Mouse (Mus musculus): Measurements from ENCODE around the gene Aak1.

DNA sequence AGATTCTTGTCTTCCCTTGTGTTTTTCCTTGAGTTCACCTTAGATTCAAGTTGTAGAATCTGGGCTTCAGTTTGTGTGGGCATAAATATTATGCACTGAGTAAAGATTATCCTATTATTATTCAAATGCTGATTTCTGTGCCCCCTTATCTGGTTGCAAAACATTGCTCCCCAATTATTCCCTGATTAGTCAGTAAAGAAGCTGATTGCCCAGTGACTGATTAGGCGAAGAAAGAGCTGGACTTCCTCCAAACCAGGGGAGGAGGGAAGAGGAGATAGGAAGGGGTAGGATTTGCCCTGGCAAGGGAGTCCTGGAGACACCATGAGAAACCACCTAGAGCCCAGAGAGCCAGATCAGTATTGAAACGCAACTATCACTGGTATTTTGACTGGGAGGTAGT is 154.8 kb downstream of the Aak1 start:
- TF ChIP-seq CTCF (IDR thresholded peaks at IDR 0.05; ENCODE audit: borderline replicate concordance, control insufficient read depth, extremely low read depth, insufficient read depth, low read length, poor library complexity) (no peak), POLR2A (IDR thresholded peaks at IDR 0.05; ENCODE audit: control insufficient read depth, extremely low read depth, insufficient read depth, low read length, poor library complexity) (no peak)

Data from thymus, adult 2 months (tissue).